Mouse (Mus musculus) layer of hippocampus, postnatal 25 days (tissue): ENCODE measurements around the gene Arhgef40. TPM values are rescaled to one million over a fixed set of nuclear protein-coding genes. Genes with fewer than 3 reads are reported as not detected.

ENCODE experiments used
- total RNA-seq, 2 experiments: library from RNA; stranded (reverse); gene quantifications; 2 replicates each; pipeline ENCODE4 v1.2.3; 2021

The Arhgef40 gene
- total RNA-seq, 2 experiments from 2014 or later = 27.1 to 40.5 TPM

Other genes with a start within 250 kb of the Arhgef40 start
- not detected for gene Ang4, start 211.1 kb upstream of the Arhgef40 start, total RNA-seq
- gene AY358078, start 184.7 kb upstream of the Arhgef40 start, total RNA-seq = not detected
- not detected for gene Ear6, start 131.0 kb upstream of the Arhgef40 start, total RNA-seq
- gene Mettl17, start 99.9 kb upstream of the Arhgef40 start, total RNA-seq = 10 to 100 TPM; 25.2 to 38.9 TPM
- 1 to 10 TPM; 4.8 to 6.6 TPM for gene Slc39a2, start 91.8 kb upstream of the Arhgef40 start, total RNA-seq
- gene Ndrg2, start 70.6 kb upstream of the Arhgef40 start, total RNA-seq = 100 to 1,000 TPM; 823 to 845 TPM
- gene Tppp2, start 66.3 kb upstream of the Arhgef40 start, total RNA-seq = not detected
- not detected for gene Rnase13, start 61.9 kb upstream of the Arhgef40 start, total RNA-seq
- gene Tmem253, start 30.9 kb downstream of the Arhgef40 start, total RNA-seq = 1 to 10 TPM in 1 of 2 experiments, under 1 TPM in 1; 0.54 to 1.8 TPM
- 10 to 100 TPM; 36.0 to 39.0 TPM for gene Zfp219, start 36.0 kb downstream of the Arhgef40 start, total RNA-seq
- not detected for gene Olfr221, start 57.7 kb downstream of the Arhgef40 start, total RNA-seq
- gene Hnrnpc, start 119.3 kb downstream of the Arhgef40 start, total RNA-seq = 100 to 1,000 TPM; 253 to 273 TPM
- gene Rpgrip1, start 126.0 kb downstream of the Arhgef40 start, total RNA-seq = 1 to 10 TPM in 1 of 2 experiments, under 1 TPM in 1; 0.84 to 1.9 TPM
- 10 to 100 TPM; 50.2 to 50.9 TPM for gene Supt16, start 212.7 kb downstream of the Arhgef40 start, total RNA-seq